Mouse (Mus musculus) lung, postnatal 36 days (tissue): ENCODE results near the gene Pde10a.
A peak's percentile ranks its signal among the peaks of the same experiment; 100 is the strongest.

Experiments
- DNase-seq: peaks from one replicate; pipeline ENCODE4 v3.0.0; 2022; ENCODE audit warnings: mixed read lengths

The Pde10a gene

DNA sequence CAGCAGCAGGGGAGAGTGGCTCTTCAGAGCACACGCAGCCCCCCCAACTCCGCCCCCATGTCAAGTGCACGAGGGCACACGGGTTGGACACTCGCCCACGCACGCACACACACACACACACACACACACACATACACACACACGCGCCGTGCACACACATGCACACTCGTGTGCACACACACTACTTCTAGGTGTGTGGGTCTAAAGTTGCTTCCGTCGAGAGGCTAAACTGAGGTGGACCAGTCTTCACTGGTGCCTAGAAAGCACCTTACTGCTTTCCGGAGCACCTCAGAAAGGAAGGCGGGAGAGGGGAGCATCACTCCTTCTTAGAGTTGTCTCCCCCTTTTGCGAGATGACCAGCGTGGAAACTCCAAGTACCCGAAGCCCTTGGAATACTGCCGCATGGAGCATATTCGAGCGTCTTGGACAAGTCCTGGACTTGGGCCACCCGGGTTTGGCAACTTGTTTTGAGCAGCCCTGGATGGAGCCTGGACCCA is at the start of gene Pde10a:
TSS of gene Pde10a (plus strand) at position 148 of the 497 bp plus-strand sequence.
- no peak for DNase-seq

DNA sequence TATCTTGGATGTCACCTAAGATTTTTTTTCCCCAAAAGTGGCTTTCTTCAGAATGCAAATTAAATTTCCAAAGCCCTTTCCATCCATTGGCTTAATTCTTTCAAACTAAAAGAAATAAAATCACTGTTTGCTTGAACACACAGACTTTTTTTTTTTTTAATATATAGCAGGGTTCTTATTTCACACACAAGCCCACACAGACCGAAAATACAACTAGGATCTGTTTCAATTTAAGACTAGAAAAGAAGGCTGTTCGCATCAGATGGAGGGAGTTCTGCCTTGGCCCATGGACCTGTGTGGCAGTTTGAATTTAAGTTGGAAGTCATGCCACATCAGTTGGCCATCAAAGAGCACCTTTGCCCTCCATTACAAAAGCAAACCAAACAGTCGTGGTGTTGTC is 46.6 kb upstream of the Pde10a start:
- no peak for DNase-seq

DNA sequence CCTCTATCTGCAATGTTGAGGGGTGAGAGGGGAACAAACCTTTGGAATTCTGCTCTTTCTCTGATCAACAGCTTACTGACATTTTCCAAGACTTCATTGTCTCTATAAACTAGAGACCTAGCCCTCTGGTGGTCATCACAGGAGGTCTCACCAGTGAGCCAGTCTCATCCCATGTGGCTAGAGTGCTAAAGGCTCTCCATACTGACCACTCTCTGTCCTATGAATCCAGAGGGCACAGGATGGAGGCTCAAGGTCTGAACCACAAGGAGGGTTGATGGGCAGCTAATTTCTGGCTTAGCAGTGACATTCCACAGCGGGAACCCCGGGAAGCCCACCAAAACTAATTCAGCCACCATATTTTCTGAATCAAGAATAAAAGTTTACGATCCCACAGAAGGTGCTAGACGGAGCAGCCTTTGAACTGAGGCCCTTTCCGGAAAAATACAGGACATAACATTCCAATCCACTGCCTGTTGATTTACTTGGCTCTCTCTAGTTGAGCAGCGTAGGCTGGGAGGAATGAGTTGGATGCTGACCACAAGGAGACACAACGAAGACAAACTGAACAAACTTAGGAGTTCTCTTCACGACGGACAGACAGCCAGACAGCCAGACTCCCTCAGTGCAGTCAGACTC is 45.6 kb upstream of the Pde10a start:
- no peak for DNase-seq

DNA sequence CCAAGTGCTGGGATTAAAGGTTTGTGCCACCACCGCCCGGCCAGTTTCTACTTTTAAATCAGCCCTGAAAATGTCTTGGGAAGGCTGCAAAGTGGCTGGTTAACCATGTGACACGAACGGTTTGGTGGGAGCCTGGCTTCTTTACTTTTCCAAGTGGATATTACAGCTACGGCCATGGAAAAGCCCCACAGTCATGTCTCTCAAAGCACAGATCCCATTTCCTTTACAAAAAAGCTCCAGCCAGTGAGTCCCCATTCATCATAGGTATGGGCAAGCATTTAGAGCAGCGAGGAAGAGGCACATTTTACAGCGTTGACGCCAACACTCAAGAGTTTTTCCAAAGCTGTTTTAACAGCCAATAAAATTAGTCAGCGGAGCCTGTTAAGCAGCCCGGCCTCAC is 43.4 kb upstream of the Pde10a start:
- no peak for DNase-seq

DNA sequence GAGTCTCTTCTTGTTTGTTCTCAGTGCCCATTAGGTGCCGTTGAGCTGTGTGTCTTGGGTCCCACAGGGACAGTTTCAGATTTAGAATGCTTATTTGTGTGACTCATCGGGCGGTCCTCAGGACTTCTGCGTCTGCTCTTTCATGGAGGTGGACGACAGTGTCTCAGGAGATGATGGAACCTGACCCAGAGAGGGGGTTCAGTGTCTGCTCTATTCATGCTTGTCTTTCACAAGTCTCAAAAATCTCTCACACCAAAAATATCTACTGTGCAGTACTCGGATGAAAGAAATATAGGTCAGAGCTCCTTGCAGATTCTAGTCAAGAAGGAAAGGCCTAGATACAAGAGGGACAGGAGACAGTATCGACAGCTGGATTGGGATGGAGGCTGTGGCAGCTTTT is 42.3 kb upstream of the Pde10a start:
- DNase-seq: no peak

DNA sequence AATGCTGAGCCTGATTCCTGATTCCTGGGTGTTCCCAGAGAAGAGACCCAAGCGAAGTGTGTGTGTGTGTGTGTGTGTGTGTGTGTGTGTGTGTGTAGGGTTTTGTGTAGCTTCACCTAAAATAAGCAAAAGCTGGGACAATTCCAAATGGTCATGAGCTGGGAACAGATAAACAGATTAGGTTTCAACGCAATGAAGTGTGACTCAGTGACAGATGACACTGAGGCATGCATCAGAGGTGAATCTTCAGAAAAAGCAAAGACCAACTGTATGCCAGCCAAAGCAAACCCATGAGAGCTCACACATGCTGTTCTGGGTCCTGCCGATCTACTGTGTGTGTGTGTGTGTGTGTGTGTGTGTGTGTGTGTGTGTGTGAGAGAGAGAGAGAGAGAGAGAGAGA is 40.9 kb upstream of the Pde10a start:
- DNase-seq: no peak

DNA sequence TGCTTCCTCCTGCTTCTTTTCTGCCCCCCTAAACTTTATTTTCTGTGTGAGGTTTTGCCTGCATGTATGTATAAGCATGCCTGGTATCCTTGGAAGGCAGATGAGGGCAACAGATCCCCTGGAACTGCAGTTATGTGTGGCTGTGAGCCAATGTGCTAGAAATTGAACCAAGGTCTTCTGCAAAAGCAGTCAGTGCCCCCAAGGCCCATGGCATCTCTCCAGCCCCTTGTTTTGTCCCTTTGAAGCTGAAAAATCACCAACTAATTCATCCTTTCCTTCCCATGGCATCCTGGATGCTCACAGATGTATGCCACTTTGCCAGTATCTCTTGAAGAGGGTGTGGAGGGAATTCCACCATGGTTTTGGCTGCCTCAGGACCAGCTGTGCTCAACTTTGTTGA is 40.0 kb upstream of the Pde10a start:
- DNase-seq: no peak

DNA sequence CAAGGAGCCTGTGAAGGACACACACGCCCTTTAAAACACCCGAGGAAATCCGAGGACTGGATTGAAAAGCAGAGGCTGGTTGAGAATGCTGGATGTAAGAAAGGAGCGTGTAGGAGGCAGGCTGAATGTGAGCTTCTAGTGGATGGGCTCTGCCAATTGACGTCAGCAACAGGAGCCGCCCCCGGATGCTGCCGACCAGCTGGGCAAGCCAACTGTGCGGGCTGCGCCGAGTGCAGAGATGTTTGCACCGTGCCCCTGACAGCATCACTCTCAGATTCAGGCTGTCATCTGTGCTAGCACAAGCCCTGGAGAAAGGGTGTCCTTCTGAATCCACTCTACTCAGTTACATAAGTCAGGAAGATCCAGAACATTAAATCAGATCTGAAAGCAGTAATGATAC is 37.3 kb upstream of the Pde10a start:
- DNase-seq: peak; percentile 13

DNA sequence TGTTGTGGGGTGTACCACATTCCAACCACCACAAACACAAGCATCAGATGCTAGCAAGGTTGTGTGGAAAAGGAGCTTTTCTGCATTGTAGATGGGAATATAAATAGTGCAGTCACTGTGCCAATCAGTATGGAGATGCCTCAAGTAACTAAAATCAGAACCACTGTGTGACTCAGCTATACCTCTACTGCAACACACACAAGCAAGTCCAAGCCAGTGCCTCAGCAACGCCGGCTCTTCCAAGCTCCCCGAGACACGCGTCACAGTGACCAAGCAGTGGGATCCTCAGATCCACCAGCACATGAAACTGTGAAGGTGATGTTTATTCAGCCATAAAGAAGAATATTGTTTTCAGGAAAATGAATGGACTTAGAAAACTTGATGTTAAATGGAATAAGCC is 34.2 kb upstream of the Pde10a start:
- DNase-seq: no peak

DNA sequence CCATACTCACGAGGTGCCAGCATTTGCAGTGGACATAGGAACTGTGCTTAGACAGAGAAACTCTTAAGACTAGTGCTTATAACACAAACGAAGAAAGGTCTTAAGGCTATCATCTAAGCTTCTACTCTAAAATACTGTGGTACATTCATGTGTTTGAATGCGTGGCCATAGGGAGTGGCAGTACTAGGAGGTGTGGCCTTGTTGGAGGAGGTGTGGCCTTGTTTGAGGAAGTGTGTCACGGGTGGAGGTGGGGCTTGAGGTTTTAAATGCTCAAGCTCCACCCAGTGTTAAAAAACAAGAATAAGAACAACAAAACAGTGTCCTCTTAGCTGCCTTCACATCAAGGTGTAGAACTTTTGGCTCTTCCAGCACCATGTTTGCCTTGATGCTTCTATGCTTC is 31.7 kb upstream of the Pde10a start:
- no peak for DNase-seq

DNA sequence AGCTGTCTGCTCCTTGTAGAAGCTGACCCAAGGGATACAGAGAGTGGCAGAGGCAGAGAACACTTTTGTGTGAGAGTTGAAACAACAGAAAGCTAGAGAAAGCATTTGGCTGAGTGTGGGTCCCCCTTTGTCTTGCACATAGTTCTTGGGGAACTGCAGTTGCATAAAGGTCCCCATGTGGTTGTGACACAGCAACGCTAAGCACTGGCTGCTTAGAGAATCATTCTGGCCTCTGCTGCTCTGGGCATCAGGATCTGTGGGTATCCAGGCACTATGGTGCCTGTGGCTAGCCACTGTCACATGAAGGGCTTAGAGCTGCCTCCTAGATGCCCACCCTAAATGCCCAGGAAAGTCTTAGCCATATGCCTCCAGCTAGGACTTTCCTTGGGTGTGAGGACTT is 27.0 kb upstream of the Pde10a start:
- DNase-seq: no peak

DNA sequence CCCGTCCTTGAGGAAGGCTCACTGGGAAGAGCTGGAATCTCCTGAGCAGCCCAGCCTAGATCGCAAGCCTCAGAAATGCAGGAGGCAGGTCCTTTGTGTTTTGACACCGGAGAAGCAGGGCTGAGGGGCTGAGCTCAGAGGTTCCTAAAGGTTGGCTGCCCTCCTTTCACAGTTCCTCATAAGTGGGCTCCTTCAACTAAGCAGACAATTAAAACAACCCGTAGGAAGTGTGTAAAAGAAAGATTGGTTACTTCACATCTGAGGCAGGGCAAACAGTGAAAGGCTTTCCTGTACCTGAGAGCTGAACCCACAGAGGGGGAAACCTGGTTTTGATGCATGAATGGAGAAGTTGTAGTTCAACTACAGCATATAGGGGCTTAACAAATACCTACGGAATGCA is 26.5 kb upstream of the Pde10a start:
- no peak for DNase-seq

DNA sequence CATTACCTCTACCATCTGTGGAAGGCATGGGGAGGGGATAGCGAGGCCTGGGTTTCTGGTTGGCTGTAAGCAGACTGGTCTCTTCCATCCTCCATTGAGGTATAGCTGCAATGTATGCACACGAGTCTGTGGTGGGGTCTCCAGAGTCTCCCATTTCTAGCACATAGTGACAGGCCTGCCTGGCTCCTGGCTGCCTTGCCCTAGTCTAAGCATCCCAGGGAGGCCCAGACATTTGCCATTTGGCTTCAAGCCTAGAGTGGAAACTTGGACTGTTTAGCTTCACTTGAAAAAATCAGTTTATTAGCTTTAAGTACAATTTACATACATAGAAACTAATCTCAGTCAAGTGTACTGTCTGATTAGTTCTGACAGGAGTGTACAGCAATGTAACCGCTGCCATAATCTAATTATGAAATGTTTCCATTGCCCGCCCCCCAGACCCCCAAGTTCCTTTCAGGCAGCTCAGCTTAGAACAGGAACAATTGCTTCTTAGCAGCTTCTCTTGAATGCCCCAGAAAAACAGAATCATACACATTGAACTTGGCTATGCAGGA is 25.5 kb upstream of the Pde10a start:
- no peak for DNase-seq

DNA sequence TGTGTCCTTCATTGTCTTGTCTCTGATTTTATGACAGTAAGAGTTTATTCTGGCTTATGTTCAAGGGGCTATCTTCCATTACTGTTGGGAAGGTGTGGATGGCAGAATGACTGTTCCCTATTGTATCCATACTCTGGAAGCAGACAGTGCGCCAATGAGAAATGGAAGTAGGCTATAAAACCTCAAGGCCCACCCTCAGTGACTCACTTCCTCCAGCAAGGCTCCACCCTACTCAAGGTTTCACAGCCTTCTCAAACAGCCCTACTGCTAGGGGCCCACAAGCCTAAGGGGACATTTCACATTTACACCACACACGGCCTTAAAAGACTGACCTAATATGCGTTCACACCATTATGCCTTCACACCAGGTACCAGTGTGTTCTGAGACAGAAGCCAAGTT is 20.8 kb upstream of the Pde10a start:
- no peak for DNase-seq

DNA sequence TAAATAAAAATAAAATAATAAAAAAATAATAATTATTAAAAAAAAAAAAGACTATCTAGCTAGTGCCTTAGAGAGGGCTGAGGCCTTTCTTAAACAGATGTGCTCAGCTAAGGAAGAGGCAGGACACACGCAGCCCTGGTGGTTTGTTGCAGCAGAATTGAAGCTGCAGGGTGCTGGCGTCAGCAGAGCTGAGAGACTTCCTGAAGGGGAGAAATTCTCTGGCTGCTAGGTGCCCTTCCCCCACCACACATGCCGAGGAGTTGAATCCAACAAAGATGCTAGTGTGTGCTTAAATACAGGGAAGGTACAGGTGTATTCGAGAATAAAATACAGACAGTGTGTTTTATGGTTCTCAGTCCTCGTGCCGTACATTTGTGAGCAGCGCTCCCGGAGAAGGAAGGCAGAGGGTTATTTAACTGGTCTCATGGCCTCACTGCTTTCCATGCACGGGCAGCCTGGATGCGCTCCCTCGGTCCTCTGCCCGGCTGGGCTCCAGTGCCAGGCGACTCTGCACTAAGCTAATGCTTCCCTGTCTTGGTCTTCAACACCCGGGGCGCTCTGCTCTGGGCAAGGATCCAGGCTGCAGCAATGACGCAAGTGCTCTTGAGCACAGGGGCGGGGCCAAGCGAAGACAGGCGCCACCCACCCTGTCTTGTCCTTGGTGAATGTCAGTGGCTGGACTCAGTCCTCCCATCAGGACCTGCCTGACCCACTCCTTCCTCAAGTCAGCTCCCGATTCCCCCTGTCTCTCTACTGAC is 19.3 kb upstream of the Pde10a start:
- DNase-seq: peak; percentile 77

DNA sequence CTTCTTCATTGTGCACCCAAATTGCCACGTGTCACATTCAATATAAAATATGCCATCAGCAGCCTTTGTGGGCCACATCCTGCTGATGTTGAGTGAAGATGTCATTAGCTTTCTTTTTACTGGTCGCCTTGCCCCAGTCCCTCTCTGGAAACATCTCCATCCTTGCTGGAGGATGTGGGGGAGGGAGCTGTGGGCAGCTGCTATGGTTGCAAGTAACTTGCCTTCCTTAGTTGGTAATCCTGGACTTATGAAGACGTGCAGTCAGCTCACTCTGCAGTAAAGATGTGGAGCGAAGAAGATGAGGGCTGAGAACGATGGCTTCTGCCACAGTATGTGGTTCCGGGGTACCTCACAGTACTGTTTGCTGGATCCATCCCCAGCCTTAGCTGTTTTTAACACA is 18.4 kb upstream of the Pde10a start:
- no peak for DNase-seq

DNA sequence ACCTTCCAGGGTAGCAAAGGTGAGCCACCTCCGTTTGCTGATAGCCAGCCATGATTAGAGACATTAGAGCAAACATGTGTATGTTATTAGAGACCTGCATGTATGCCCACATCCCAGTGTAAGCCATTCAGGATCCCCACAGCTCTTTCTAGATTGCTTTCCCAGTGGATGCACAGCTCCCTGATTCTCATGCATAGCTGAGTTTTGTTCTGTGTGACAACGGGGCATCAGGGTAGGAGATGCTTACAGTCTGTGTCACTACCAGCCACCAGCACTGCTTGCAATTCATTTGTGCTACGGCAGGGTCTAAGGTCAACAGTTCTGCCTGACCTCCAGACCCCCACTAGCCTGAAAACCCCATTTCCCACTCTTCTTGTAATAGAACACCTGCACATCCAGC is 17.5 kb upstream of the Pde10a start:
- DNase-seq: no peak

DNA sequence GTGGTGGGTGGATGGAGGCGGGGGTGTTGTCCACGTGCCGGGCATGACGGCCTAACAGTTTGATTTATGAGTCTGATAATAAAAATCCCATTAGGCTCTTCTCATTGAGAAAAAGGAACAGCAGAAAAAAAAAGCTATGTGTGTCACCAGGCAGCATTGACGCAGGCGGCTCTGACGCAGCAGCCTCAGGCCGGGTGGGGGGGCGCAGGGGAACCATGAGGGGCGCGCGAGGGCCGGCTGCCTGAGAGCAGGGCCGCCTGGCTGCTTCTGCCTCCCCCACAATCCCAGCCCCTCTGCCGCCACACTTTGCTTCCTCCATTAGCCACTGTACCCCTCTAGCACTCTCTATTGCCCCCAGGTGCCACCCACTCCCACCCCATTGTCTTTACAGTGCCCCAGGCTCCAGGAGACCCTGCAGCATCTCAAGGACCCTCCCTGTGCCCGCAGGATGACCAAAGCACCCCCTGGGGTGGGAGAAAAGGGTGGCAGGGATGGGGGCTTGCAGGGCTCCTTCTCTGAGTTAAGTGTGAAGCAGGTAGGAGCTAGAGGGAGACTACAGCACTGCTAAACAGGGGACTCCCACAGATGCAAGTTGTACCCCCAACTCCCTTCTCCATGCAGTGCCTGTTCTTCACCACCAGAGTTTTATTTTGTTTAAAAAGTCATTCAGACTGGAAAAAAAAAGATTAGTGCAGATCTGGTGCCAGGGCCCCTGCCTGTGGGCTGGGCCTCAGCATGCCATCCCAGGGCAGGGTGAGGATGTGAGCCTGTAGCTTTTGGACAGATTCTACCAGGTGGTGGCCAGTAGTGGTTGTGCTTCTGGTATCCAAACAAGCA is 16.6 kb upstream of the Pde10a start:
- DNase-seq: peak; percentile 37

DNA sequence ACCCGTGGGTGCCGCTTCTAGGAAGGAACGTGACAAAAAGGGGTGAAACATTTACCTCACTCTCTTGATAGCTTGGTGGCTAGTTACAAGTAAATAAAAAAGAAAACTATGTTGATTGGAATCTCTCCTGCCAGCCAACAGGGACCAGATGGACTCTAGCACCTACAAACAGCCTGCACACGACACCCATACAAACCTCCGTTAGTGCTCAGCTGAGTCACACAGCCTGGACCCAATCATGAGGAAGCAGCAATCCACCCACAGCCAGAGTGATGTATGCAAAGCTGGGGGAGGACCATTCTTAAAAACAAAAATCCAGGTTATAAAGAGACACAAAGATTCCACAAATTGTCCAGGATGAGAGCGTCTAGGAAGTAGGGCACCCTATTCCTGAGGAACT is 9.2 kb upstream of the Pde10a start:
- DNase-seq: no peak

DNA sequence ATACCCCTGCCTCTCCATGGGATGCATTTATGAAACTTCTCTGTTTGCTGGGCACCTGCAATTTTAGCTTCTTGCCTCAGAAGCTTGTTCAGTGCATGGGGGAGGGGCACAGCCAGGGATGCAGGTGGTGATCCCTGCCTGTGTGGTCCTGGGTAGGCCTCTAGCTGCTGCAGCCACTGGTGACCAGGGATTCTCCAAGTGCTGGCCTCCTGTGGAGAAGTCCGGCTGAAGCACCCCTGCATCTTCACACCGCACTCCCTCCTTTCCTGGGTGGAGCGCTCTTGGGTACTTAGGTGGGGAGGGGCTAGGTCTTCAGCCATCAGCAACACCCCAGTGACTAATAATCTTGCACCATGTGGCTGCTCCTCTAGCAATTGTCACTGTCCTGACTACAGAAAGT is 1.2 kb upstream of the Pde10a start:
- no peak for DNase-seq

DNA sequence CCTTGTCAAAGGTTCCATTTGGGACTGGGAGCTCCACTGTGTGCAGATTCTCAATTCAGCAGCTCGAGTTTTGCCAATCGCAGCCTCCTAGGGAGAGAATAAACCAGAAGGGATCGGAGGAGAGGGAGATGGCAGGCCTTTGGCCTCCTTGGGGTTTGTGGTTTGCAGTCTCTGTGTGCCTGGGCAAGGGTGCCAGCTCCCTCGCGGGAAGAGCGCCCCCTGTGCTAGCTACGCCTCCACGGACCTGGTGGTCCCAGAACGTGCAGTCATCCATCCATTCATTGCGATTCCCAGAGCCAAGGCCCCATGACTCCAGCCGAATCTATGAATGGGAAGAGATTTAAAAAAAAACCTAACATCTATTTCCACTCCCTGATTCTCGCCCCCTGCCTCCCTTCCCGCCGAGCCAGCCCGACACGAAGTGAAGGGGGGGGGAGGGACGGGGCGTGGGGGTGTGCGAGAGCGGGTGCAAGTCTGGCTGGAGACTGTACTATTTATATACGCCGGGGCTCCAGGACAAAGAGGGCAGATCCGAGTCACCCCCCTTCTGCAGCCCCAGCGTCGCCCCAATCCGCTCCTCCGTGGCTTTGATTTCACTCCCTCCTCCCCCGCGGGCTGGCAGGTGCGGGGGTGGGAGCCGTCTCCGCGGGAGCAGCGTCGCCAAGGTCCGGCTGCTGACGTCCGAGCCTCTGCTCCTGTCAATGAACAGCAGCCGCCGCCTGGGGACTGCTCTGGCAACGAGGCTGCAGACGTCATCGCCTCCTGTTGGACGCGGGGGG is 596 bp upstream of the Pde10a start:
- DNase-seq: peak; percentile 56

DNA sequence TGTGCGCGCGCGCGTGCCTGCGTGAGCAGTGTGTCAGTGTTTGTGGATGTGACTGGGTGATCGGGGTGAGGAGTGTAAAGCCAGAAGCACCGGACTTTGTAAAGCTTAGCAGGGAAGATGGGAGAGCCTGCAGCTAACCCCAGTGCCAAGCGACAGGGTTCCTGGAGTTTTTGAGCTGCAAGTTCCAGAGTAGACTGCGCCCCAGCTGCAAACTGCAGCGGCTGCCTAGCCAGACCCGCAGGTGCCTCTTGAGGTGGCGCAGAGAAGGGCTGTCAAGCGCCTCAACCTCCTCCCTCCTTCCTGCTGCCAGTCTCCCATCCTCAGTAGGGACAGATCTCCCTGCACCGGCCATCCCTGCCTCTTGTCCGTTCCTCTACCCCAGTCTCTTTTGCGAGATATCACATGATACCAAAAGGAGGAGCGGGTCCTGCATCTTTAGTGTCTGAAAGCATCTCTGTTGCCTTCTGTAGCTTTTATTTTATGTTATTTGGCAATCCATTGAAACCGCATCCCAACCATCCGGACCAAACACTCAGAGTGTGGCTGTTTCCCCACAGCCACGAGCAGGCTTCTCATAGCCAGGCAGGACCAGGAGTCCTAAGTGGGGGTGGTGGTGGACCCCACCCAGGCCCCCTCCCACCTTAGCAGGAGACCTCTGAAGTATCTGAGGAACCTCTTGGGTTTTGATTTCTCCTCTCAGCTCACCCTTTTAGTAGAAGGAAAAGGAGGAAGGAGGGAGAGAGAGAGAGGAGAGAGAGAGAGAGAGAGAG is 984 bp downstream of the Pde10a start:
- DNase-seq: no peak
